Mouse (Mus musculus) bone marrow, adult 2 months (tissue): ENCODE data around the gene Pgls.

Experiments used
- CTCF ChIP-seq: fragments of 200-500 bp; IDR thresholded peaks from 2 replicates; pipeline ENCODE4 v1.5.1; 2011; ENCODE audit warnings: low read length, control low read depth; ENCODE audit not compliant: control insufficient read depth, insufficient read depth
- POLR2A ChIP-seq: fragments of 200-500 bp; IDR thresholded peaks from 2 replicates; pipeline ENCODE4 v1.6.1; 2011; ENCODE audit warnings: low read depth, mild to moderate bottlenecking, control low read depth, low read length, borderline replicate concordance; ENCODE audit not compliant: control insufficient read depth

GRCm38 (mm10) chr8:71639318-71639717 lies 47.3 kb downstream of the Pgls start:
- TF ChIP-seq POLR2A (no peak), CTCF (no peak)
